Comparison of ENCODE assay signal across 8 mouse cellular contexts in the genomic region with DNA sequence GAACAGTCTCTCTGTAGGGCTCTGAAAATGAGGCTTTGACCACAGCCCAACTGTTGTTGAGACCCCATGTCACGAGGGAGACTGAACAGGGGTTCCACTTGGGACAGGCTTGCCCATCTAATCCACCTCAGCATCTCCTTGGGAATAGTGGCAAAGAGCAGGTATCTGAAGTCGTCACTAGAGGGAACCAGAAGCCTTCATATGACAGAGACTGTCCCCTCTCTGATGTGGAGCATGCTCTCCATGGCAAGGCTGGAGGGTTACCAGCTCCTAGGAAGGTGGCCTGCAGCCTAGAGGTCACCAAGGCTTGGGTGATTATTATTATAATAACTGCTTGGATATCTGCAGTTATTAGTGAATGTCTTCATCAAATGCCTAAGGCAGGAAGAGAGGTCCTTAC.
DNase-seq lines count a peak whose midpoint lies in the region; ATAC-seq and TF ChIP-seq lines count a peak whose summit lies in the region.

No protein-coding gene starts in this region.

- no peak for TF ChIP-seq POLR2A in lung, adult 2 months (IDR thresholded peaks at IDR 0.05; ENCODE audit: borderline replicate concordance, extremely low read depth, low read depth, low read length)
- no peak for TF ChIP-seq POLR2A in small intestine, adult 2 months (IDR thresholded peaks at IDR 0.05; ENCODE audit: low read depth, low read length)

- peak; percentile 52 for TF ChIP-seq CTCF in lung, adult 2 months (IDR thresholded peaks at IDR 0.05; ENCODE audit: insufficient read depth, low read length)
- peak; percentile 69; the same call in 1 of the 2 replicates for TF ChIP-seq CTCF in small intestine, adult 2 months (IDR thresholded peaks at IDR 0.05; ENCODE audit: extremely low read depth, insufficient read length, insufficient replicate concordance, low read depth, low read length)

- 28% methylated on average over 2 of the region's 2 CpGs for WGBS in hindbrain, embryonic 14.5 days
- WGBS in lung, adult 2 months, result 40% methylated on average over 2 of the region's 2 CpGs
- WGBS in small intestine, adult 2 months, result 24% methylated on average over 2 of the region's 2 CpGs

- peak; percentile 44 to 55 for DNase-seq in left cerebral cortex, postnatal 10 days (ENCODE audit: extremely low spot score in 1 of 2, low spot score in 2 of 2)
- DNase-seq in left cerebral cortex, postnatal 36 days (ENCODE audit: low spot score in 2 of 2), result no peak
- peak; percentile 57 for DNase-seq in Muller cell, postnatal 12 days (ENCODE audit: inconsistent ontology term)
- DNase-seq in cerebellum, postnatal 25 days, result peak; percentile 63 to 73
- peak; percentile 77 for DNase-seq in hindbrain, embryonic 14.5 days (ENCODE audit: low spot score)
- DNase-seq in lung, adult 2 months, result no peak
- no peak for DNase-seq in right cerebral cortex, postnatal 4 days

- no peaks in the 10 kb centered on the region for H3K27me3 ChIP-seq in hindbrain, embryonic 14.5 days (ENCODE audit: control insufficient read depth, insufficient read depth, low read length)
- H3K27me3 ChIP-seq in small intestine, adult 2 months (ENCODE audit: control insufficient read depth, insufficient read depth, low read length), result no peaks in the 10 kb centered on the region

- no peak overlapping the region for H3K4me2 ChIP-seq in hindbrain, embryonic 14.5 days (replicated peaks)

- H3K9ac ChIP-seq in hindbrain, embryonic 14.5 days, result no peak overlapping the region

- no peak overlapping the region for H3K27ac ChIP-seq in hindbrain, embryonic 14.5 days
- H3K27ac ChIP-seq in small intestine, adult 2 months (ENCODE audit: insufficient read depth, low read depth, low read length), result no peak overlapping the region

- no peaks in the 10 kb centered on the region for H3K9me3 ChIP-seq in hindbrain, embryonic 14.5 days (ENCODE audit: control insufficient read depth, low read length)

- no peak overlapping the region for H3K4me3 ChIP-seq in hindbrain, embryonic 14.5 days (replicated peaks; ENCODE audit: low read length)
- no peak overlapping the region for H3K4me3 ChIP-seq in lung, adult 2 months (replicated peaks; ENCODE audit: extremely low read depth, low read depth, low read length)
- H3K4me3 ChIP-seq in small intestine, adult 2 months (ENCODE audit: low read depth, low read length), result no peak overlapping the region

- intact Hi-C loops in left cerebral cortex, postnatal 10 days (cut with DNase I), result loop anchor here (2.0 kb wide), 1 partner anchor 740 kb away; no protein-coding TSS in a partner anchor
- intact Hi-C loops in left cerebral cortex, postnatal 36 days (cut with DNase I), result loop anchor here (2.0 kb wide), 1 partner anchor 740 kb away; no protein-coding TSS in a partner anchor

- H3K4me1 ChIP-seq in hindbrain, embryonic 14.5 days (replicated peaks; ENCODE audit: control insufficient read depth, insufficient read depth, low read length), result peaks cover 6% of the 10 kb centered on the region; the same call in 1 of the 2 replicates
- H3K4me1 ChIP-seq in lung, adult 2 months (ENCODE audit: control insufficient read depth, insufficient read depth, low read length), result 0 out of 2 replicates have a peak, but pooled peaks cover 3% of the 10 kb centered on the region
- peaks cover 20% of the 10 kb centered on the region; the same call in 1 of the 2 replicates for H3K4me1 ChIP-seq in small intestine, adult 2 months (ENCODE audit: control insufficient read depth, insufficient read depth, insufficient read length, low read length)

- ATAC-seq in hindbrain, embryonic 14.5 days (ENCODE audit: low FRiP score), result peak; percentile 68; the same call in 1 of the 2 replicates

- no peaks in the 10 kb centered on the region for H3K36me3 ChIP-seq in hindbrain, embryonic 14.5 days (replicated peaks; ENCODE audit: control insufficient read depth, insufficient read depth)
- H3K36me3 ChIP-seq in small intestine, adult 2 months (ENCODE audit: control insufficient read depth, insufficient read depth, low read length), result no peaks in the 10 kb centered on the region

Comparison
In these comparisons a context has a peak if more than half of its experiments do, and no peak if none do; other contexts are left out.
1. DNase-seq: peak in left cerebral cortex, postnatal 10 days (2 of 2), Muller cell, postnatal 12 days (single experiment), cerebellum, postnatal 25 days (2 of 2) and hindbrain, embryonic 14.5 days (single experiment); none in left cerebral cortex, postnatal 36 days (0 of 2), lung, adult 2 months (single experiment) and right cerebral cortex, postnatal 4 days (single experiment).